Mouse (Mus musculus): Measurements from ENCODE around the gene Iah1.

The Iah1 gene

GRCm38 (mm10) chr12:21370035-21370611 lies 53.9 kb downstream of the Iah1 start:
- no peak for DNase-seq

DNA sequence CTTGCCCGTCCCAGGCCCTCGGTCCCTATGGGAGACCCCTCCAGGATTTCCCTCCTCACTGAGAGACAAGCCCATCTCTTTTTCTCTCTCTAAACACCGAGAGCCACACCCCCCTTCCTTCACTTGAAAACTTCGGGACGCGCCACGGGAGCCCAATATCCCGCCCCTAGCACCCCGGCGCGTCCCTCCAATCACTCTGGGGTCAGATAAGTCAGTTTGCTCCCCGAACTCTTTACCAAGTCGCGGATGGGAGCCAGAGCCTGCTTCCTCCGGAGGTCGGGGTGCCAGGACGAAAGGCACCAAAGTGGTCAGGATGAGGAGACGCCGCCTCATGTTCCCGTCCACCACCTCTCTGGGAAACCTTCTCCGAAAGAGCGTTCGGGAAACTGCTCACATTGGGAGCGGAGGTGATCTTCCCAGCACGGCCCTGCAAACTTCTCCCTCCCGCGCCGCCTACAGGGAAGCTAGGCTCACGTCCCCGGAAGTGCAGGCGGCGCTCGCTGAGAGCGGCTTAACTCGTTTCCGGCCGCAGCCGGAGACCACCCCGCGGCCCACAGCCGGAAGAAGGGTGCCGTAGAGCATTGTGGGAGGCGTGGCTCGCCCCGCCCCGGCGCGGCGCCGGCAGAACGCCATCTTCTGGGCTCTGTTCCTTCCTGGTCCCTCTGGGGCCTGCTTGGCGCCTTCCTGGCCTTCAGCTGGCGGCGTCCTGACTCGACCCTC lies 57.1 kb downstream of the Iah1 start, which contains the start of gene Adam17:
Gene Adam17 (minus strand): TSS at position 533 of the 720 bp plus-strand sequence.
- DNase-seq, result peak; percentile 93

Data from right cerebral cortex, postnatal 14 days (tissue).